10 mouse cellular contexts compared by ENCODE assay signal in the genomic region with DNA sequence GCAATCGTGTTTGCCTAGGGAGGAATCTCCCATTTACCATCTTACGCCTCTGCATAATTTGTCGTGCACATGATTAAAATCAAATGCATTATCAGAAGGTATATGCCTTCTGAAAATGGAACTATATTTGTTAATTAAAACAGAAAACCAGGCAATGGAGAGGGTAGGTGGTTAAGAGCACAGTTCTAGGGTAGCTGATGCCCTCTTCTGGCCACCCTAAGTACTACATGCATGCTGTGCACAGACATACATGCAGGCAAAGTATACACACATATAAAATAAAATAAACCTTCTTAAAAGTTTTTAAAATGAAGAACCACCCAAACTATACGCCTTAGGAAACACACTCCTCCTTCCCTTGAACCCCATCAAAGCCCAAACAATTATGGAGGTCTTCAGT. TPM values are rescaled to one million over a fixed set of nuclear protein-coding genes. Genes with fewer than 3 reads are reported as not detected.
DNase-seq lines count a peak whose midpoint lies in the region; ATAC-seq and TF ChIP-seq lines count a peak whose summit lies in the region.
"Had no signal": no experiment of that assay in that cellular context is flagged by ENCODE, and none has a peak within 500 bp of the region (broad histone marks: within the 10 kb centered on the region; RNA-seq: fewer than 3 reads in every experiment).

No protein-coding gene starts in this region.

- no peak for ATAC-seq in hindbrain, postnatal 0 days
- no peak for ATAC-seq in hindbrain, embryonic 12.5 days (ENCODE audit: low FRiP score)
- ATAC-seq in erythroblast, adult 5-6 weeks (replicated peaks; ENCODE audit: low FRiP score, poor library complexity, severe bottlenecking), result 0 out of 2 replicates have a peak, but pooled peaks have one; percentile 64
- no peak for ATAC-seq in hindbrain, embryonic 11.5 days (ENCODE audit: low FRiP score)
- ATAC-seq: forebrain, embryonic 16.5 days had no signal

- no peak for DNase-seq in hindbrain, postnatal 0 days (ENCODE audit: low spot score)
- DNase-seq in spleen, adult 12 weeks (ENCODE audit: low spot score), result peak; percentile 13
- no peak for DNase-seq in spleen, postnatal 36 days (ENCODE audit: low spot score in 2 of 2)
- DNase-seq in ovary, adult 18-20 months (ENCODE audit: low spot score), result no peak
- DNase-seq in cerebellum, adult 8-10 months, result no peak
- no peak for DNase-seq in hindbrain, embryonic 11.5 days (ENCODE audit: low spot score)
- DNase-seq: midbrain, embryonic 14.5 days had no signal

- H3K9me3 ChIP-seq in hindbrain, postnatal 0 days (ENCODE audit: low read length), result no peaks in the 10 kb centered on the region
- H3K9me3 ChIP-seq in hindbrain, embryonic 12.5 days (replicated peaks), result 0 out of 2 replicates have a peak, but pooled peaks cover 4% of the 10 kb centered on the region
- H3K9me3 ChIP-seq in hindbrain, embryonic 11.5 days (ENCODE audit: control insufficient read depth, low read length), result no peaks in the 10 kb centered on the region

- peaks cover 5% of the 10 kb centered on the region; the same call in 1 of the 2 replicates for H3K36me3 ChIP-seq in hindbrain, postnatal 0 days (ENCODE audit: insufficient read depth, low read length)
- H3K36me3 ChIP-seq in hindbrain, embryonic 12.5 days, result peaks cover 10% of the 10 kb centered on the region; the same call in 1 of the 2 replicates
- H3K36me3 ChIP-seq in hindbrain, embryonic 11.5 days (ENCODE audit: control insufficient read depth, insufficient read depth, low read length), result no peaks in the 10 kb centered on the region

- no peak overlapping the region for H3K27ac ChIP-seq in hindbrain, postnatal 0 days
- H3K27ac ChIP-seq in hindbrain, embryonic 12.5 days, result no peak overlapping the region
- H3K27ac ChIP-seq in hindbrain, embryonic 11.5 days (ENCODE audit: low read depth, low read length), result no peak overlapping the region

- H3K27me3 ChIP-seq in hindbrain, postnatal 0 days (ENCODE audit: insufficient read depth, low read length), result no peaks in the 10 kb centered on the region
- no peaks in the 10 kb centered on the region for H3K27me3 ChIP-seq in hindbrain, embryonic 12.5 days
- H3K27me3 ChIP-seq in hindbrain, embryonic 11.5 days (ENCODE audit: control insufficient read depth, insufficient read depth, low read length), result no peaks in the 10 kb centered on the region

- 93% methylated on average over 4 of the region's 4 CpGs for WGBS in hindbrain, postnatal 0 days
- 90% methylated on average over 4 of the region's 4 CpGs for WGBS in hindbrain, embryonic 12.5 days
- WGBS in hindbrain, embryonic 11.5 days, result 94% methylated on average over 4 of the region's 4 CpGs

- H3K4me1 ChIP-seq in hindbrain, postnatal 0 days (ENCODE audit: insufficient read depth, low read length), result no peaks in the 10 kb centered on the region
- no peaks in the 10 kb centered on the region for H3K4me1 ChIP-seq in hindbrain, embryonic 12.5 days
- no peaks in the 10 kb centered on the region for H3K4me1 ChIP-seq in hindbrain, embryonic 11.5 days (replicated peaks; ENCODE audit: control insufficient read depth, insufficient read depth, low read length)

- no peak overlapping the region for H3K4me3 ChIP-seq in hindbrain, postnatal 0 days (ENCODE audit: low read length)
- no peak overlapping the region for H3K4me3 ChIP-seq in hindbrain, embryonic 12.5 days
- H3K4me3 ChIP-seq in hindbrain, embryonic 11.5 days (ENCODE audit: low read depth, low read length), result no peak overlapping the region

- H3K4me2 ChIP-seq in hindbrain, postnatal 0 days (ENCODE audit: low read depth, low read length), result no peak overlapping the region
- no peak overlapping the region for H3K4me2 ChIP-seq in hindbrain, embryonic 12.5 days (replicated peaks)
- H3K4me2 ChIP-seq in hindbrain, embryonic 11.5 days (replicated peaks; ENCODE audit: low read depth, low read length), result no peak overlapping the region

- H3K9ac ChIP-seq in hindbrain, postnatal 0 days (replicated peaks; ENCODE audit: low read length), result no peak overlapping the region
- H3K9ac ChIP-seq in hindbrain, embryonic 12.5 days, result no peak overlapping the region
- no peak overlapping the region for H3K9ac ChIP-seq in hindbrain, embryonic 11.5 days (ENCODE audit: low read depth, low read length)

- peak; percentile 51 for TF ChIP-seq CTCF in hindbrain, postnatal 0 days (IDR thresholded peaks at IDR 0.05; ENCODE audit: low read depth)

RNA-seq across cellular contexts. Expression of gene Pccb, which starts 32.6 kb away (rescaled TPM):
- total RNA-seq in hindbrain, postnatal 0 days (2014; rRNA removed), result 56.9 and 62.0 TPM in 2 replicates
- 33.1 and 33.2 TPM in 2 replicates for polyA plus RNA-seq in hindbrain, postnatal 0 days (2015; fragmentation: Nextera tagmentation; extraction: Ambion mirVana)
- 19.2 and 21.5 TPM in 2 replicates for polyA plus RNA-seq in hindbrain, embryonic 12.5 days (2016; fragmentation: Nextera tagmentation; extraction: Ambion mirVana)
- 7.7 and 11.3 TPM in 2 replicates for total RNA-seq in erythroblast, adult 5-6 weeks (2015; ENCODE audit: low replicate concordance)
- total RNA-seq in erythroblast, adult 5-6 weeks (2017; ENCODE audit: low replicate concordance), result 4.9 and 7.4 TPM in 2 replicates
- 14.3 and 18.0 TPM in 2 replicates for polyA plus RNA-seq in hindbrain, embryonic 11.5 days (2014; fragmentation: Nextera tagmentation; extraction: Ambion mirVana)
